Mouse (Mus musculus): ENCODE data around the gene Olfr888. TPM values are rescaled to one million over a fixed set of nuclear protein-coding genes. Genes with fewer than 3 reads are reported as not detected.

The Olfr888 gene
- not detected in 2 replicates for polyA plus RNA-seq (2012; rRNA removed)

DNA sequence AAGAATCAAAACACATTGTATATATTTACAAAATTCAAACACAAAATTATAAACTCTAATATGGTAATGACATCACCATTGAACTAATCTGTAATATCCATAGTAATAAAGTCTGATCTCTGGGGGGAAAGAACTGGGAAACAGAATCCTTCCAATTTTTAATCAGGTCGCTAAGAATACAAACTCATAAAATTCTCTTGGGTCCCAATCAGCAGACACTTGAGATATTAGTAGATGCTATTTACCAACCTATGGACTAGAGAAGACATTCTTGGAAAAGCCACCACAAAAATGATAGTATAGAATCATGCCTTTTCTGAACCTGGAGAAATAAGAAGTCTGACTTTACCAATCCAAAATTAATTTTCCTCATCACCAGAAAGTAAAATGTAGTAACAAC lies at the start of gene Olfr888:
Olfr888 (plus strand) TSS at position 301 of the 400 bp plus-strand sequence.

DNA sequence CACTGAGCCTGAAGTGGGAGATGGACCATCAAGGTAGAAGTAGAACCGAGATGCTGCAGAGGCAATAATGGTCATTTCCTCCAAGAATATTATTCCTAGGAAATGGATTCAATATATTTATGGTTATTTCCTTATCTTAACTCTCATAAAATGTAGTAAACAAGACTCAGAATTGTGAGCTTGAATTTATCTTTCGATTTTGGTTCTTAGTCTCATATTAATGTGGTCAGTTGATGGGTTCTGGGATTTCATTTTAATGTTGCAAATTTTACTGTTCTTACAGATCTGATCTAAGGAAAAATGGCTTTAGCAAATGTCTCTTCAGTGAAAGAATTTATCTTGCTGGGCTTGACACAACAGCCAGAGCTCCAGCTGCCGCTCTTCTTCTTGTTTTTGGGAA lies 46.9 kb upstream of the Olfr888 start, which contains the start of gene Olfr885:
Olfr885 (plus strand) TSS at position 301 of the 400 bp plus-strand sequence.

DNA sequence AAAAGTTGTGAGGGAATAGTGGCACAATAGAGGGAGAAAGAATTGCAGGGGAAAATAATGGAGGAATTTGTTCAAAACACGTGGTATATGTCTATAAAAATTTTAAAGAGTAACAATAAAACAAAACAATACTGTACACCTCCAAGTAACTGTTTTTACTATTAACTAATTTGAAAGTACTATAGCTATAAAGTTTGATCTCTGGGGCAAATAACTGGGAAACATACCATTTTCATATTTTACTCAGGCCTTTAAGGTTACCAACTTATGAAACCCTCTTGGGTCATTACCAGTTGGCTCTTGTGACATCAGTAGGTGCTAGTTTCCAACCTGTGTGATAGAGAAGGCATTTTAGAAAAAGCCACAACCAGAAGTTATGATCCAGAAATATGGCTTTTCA lies 24.2 kb upstream of the Olfr888 start, which contains the start of gene Olfr887:
Olfr887 (plus strand) TSS at position 301 of the 400 bp plus-strand sequence.

DNA sequence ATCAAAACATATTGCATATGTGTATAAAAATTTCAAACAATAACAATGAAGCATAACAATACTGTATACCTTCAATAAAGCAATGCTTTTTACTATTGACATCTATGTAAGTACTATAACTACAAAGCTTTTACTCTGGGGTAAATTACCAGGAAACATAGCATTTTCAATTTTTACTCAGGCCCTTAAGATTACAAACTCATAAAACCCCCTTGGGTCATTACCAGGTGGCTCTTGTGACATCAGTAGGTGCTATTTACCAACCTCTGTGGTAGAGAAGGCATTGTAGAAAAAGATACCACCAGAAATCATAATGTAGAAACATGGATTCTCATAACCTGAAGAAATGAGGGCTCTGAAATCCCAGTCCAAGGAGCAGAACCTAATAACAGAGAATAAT lies 7.0 kb downstream of the Olfr888 start, which contains the start of gene Olfr889:
Olfr889 (plus strand) TSS at position 301 of the 400 bp plus-strand sequence.

DNA sequence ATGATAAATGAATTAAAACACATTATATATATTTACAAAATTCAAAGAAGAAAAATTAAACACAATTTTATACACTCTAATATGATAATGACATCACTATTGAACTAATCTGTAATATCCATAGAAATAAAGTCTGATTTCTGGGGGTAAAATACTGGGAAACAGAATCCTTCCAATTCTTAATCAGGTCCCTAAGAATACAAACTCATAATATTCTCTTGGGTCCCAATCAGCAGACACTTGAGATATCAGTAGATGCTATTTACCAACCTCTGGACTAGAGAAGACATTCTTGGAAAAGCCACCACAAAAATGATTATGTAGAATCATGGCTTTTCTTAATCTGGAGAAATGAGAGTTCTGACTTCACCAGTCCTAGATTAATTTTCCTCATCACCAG lies 34.3 kb downstream of the Olfr888 start, which contains the start of gene Olfr890:
Olfr890 (plus strand) TSS at position 301 of the 400 bp plus-strand sequence.

Other genes starting within 250 kb of the Olfr888 start
- gene Olfr145, start 211.4 kb upstream of the Olfr888 start, polyA plus RNA-seq (2012; rRNA removed) = not detected in 2 replicates
- gene Olfr878, start 190.3 kb upstream of the Olfr888 start, polyA plus RNA-seq (2012; rRNA removed) = not detected in 2 replicates
- gene Olfr881, start 116.3 kb upstream of the Olfr888 start, polyA plus RNA-seq (2012; rRNA removed) = not detected in 2 replicates
- not detected in 2 replicates for gene Olfr883, start 82.3 kb upstream of the Olfr888 start, polyA plus RNA-seq (2012; rRNA removed)
- gene Olfr884, start 61.6 kb upstream of the Olfr888 start, polyA plus RNA-seq (2012; rRNA removed) = not detected in 2 replicates
- gene Olfr885, start 46.8 kb upstream of the Olfr888 start, polyA plus RNA-seq (2012; rRNA removed) = not detected in 2 replicates
- not detected in 2 replicates for gene Olfr887, start 24.1 kb upstream of the Olfr888 start, polyA plus RNA-seq (2012; rRNA removed)
- gene Olfr889, start 7.1 kb downstream of the Olfr888 start, polyA plus RNA-seq (2012; rRNA removed) = not detected in 2 replicates
- not detected in 2 replicates for gene Olfr890, start 34.4 kb downstream of the Olfr888 start, polyA plus RNA-seq (2012; rRNA removed)
- not detected in 2 replicates for gene Olfr891, start 72.7 kb downstream of the Olfr888 start, polyA plus RNA-seq (2012; rRNA removed)
- not detected in 2 replicates for gene Olfr893, start 100.2 kb downstream of the Olfr888 start, polyA plus RNA-seq (2012; rRNA removed)
- not detected in 2 replicates for gene Olfr894, start 109.9 kb downstream of the Olfr888 start, polyA plus RNA-seq (2012; rRNA removed)
- gene Olfr143, start 144.6 kb downstream of the Olfr888 start, polyA plus RNA-seq (2012; rRNA removed) = not detected in 2 replicates
- gene Olfr895, start 159.7 kb downstream of the Olfr888 start, polyA plus RNA-seq (2012; rRNA removed) = not detected in 2 replicates
- gene Olfr896-ps1, start 183.0 kb downstream of the Olfr888 start, polyA plus RNA-seq (2012; rRNA removed) = not detected in 2 replicates
- not detected in 2 replicates for gene Olfr25, start 220.9 kb downstream of the Olfr888 start, polyA plus RNA-seq (2012; rRNA removed)
- not detected in 2 replicates for gene Olfr898, start 240.3 kb downstream of the Olfr888 start, polyA plus RNA-seq (2012; rRNA removed)

Measured in central nervous system, embryonic 14 days (tissue).